Mouse (Mus musculus) layer of hippocampus, adult 9-10 months (tissue): ENCODE measurements at regions not wholly inside any gene's neighbourhood (a gene's known extent, or its start where the extent isn't known, plus 50 kb on each side); places are given as distances from the start of the nearest gene placed in this dataset.

Experiments used
- DNase-seq: peaks from one replicate; pipeline ENCODE4 v3.0.0; 2022; ENCODE audit warnings: low spot score

GRCm38 (mm10) chr17:4804013-4804412 is 190.1 kb upstream of the Arid1b start:
- DNase-seq: no peak

- DNase-seq: no peak
Observed at GRCm38 (mm10) chr17:4806051-4806450, 188.1 kb upstream of the Arid1b start.

- DNase-seq: no peak
Observed at GRCm38 (mm10) chr17:4808926-4809325, 185.2 kb upstream of the Arid1b start.

GRCm38 (mm10) chr17:4813232-4813631 is 180.9 kb upstream of the Arid1b start:
- no peak for DNase-seq

GRCm38 (mm10) chr17:4813666-4814065 is 180.5 kb upstream of the Arid1b start:
- DNase-seq: no peak

GRCm38 (mm10) chr17:4825221-4825895 is 168.8 kb upstream of the Arid1b start:
- DNase-seq: no peak

- no peak for DNase-seq
Observed at GRCm38 (mm10) chr17:4834065-4834464, 160.1 kb upstream of the Arid1b start.

- DNase-seq: no peak
Observed at GRCm38 (mm10) chr17:4834571-4834970, 159.6 kb upstream of the Arid1b start.

GRCm38 (mm10) chr17:4835065-4835705 is 158.9 kb upstream of the Arid1b start:
- DNase-seq: no peak

GRCm38 (mm10) chr17:4840123-4840522 is 154.0 kb upstream of the Arid1b start:
- DNase-seq: no peak

- DNase-seq: no peak
Observed at GRCm38 (mm10) chr17:4858304-4858703, 135.8 kb upstream of the Arid1b start.

GRCm38 (mm10) chr17:4864901-4865300 is 129.2 kb upstream of the Arid1b start:
- no peak for DNase-seq

- DNase-seq: no peak
Observed at GRCm38 (mm10) chr17:4865621-4866020, 128.5 kb upstream of the Arid1b start.

- no peak for DNase-seq
Observed at GRCm38 (mm10) chr17:4866026-4866896, 127.9 kb upstream of the Arid1b start.

GRCm38 (mm10) chr17:4867083-4867482 is 127.0 kb upstream of the Arid1b start:
- no peak for DNase-seq

GRCm38 (mm10) chr17:4867754-4868445 is 126.2 kb upstream of the Arid1b start:
- DNase-seq: no peak

- DNase-seq: no peak
Observed at GRCm38 (mm10) chr17:4868446-4868825, 125.7 kb upstream of the Arid1b start.

- no peak for DNase-seq
Observed at GRCm38 (mm10) chr17:4868861-4869260, 125.3 kb upstream of the Arid1b start.

- no peak for DNase-seq
Observed at GRCm38 (mm10) chr17:4871267-4871666, 122.9 kb upstream of the Arid1b start.

- DNase-seq: no peak
Observed at GRCm38 (mm10) chr17:4874459-4874858, 119.7 kb upstream of the Arid1b start.

- no peak for DNase-seq
Observed at GRCm38 (mm10) chr17:4875086-4876046, 118.8 kb upstream of the Arid1b start.
